In genomic region chr15:31530659-31531445, GRCm38 (mm10) we compare ENCODE assay signal across 1 mouse cellular context.
TF ChIP-seq lines count a peak whose summit lies in the region.

TSS of gene March6 (minus strand) at chr15:31531053.

TF ChIP-seq in CH12.LX, 34 proteins besides CTCF, POLR2A, EP300 and RAD21 (continued from another document):
- TF ChIP-seq RCOR1 (conservative IDR thresholded peaks at IDR 0.05; ENCODE audit: low read depth, low read length) (no peak), NRF1 (IDR thresholded peaks at IDR 0.05; ENCODE audit: low read depth, low read length) (peak; percentile 60), NELFE (IDR thresholded peaks at IDR 0.05; ENCODE audit: low read depth, low read length) (peak; percentile 76), E2F4 (IDR thresholded peaks at IDR 0.05; ENCODE audit: insufficient replicate concordance, low read depth, low read length) (no peak), KAT2A (IDR thresholded peaks at IDR 0.05; ENCODE audit: insufficient replicate concordance, low read length) (0 out of 2 replicates have a peak, but pooled peaks have one; percentile 39), IRF4 (IDR thresholded peaks at IDR 0.05; ENCODE audit: low read depth, low read length) (peak; percentile 39; the same call in 1 of the 2 replicates), USF1 (IDR thresholded peaks at IDR 0.05; ENCODE audit: low read depth, low read length) (no peak), ZMIZ1 (IDR thresholded peaks at IDR 0.05; ENCODE audit: low read depth, low read length) (peak; percentile 52; the same call in 1 of the 2 replicates), MYC (IDR thresholded peaks at IDR 0.05; ENCODE audit: low read depth, low read length) (no peak), ETS1 (conservative IDR thresholded peaks at IDR 0.05; ENCODE audit: low read depth, low read length) (no peak), HCFC1 (IDR thresholded peaks at IDR 0.05; ENCODE audit: low read depth, low read length) (no peak), CHD2 (IDR thresholded peaks at IDR 0.05; ENCODE audit: low read length) (no peak), TCF12 (IDR thresholded peaks at IDR 0.05; ENCODE audit: low read depth, low read length) (peak; percentile 74), JUN (IDR thresholded peaks at IDR 0.05; ENCODE audit: insufficient read depth, low read depth, low read length) (no peak), USF2 (conservative IDR thresholded peaks at IDR 0.05; ENCODE audit: low read depth, low read length) (no peak), MEF2A (IDR thresholded peaks at IDR 0.05; ENCODE audit: borderline replicate concordance, low read depth, low read length) (no peak), PAX5 (IDR thresholded peaks at IDR 0.05; ENCODE audit: low read length) (no peak), TBP (conservative IDR thresholded peaks at IDR 0.05; ENCODE audit: low read depth, low read length) (no peak), GABPA (IDR thresholded peaks at IDR 0.05; ENCODE audit: insufficient replicate concordance, low read depth, low read length) (no peak), ZNF384 (IDR thresholded peaks at IDR 0.05; ENCODE audit: low read depth, low read length) (no peak), CHD1 (IDR thresholded peaks at IDR 0.05; ENCODE audit: low read depth, low read length) (no peak), JUND (conservative IDR thresholded peaks at IDR 0.05; ENCODE audit: low read depth, low read length) (no peak), ZC3H11A (IDR thresholded peaks at IDR 0.05; ENCODE audit: low read depth, low read length) (no peak), BHLHE40 (IDR thresholded peaks at IDR 0.05; ENCODE audit: low read depth, low read length) (no peak), MAZ (IDR thresholded peaks at IDR 0.05; ENCODE audit: low read depth, low read length) (no peak)
